Mouse (Mus musculus) limb, embryonic 14.5 days (tissue): ENCODE results near the gene Saa3. TPM values are rescaled to one million over a fixed set of nuclear protein-coding genes. Genes with fewer than 3 reads are reported as not detected.
A peak's percentile ranks its signal among the peaks of the same experiment; 100 is the strongest.
"Not testable (repeated sequence)": the region's sequence is repeated elsewhere in the genome, so short reads cannot be mapped to it uniquely, and the experiment has no call there.

Experiments
- ATAC-seq: fragments of 200-750 bp; cut with Nextera tagmentation; 2 replicates; pipeline ENCODE4 v1.8.0; 2017; ENCODE audit warnings: low read depth, moderate number of reproducible peaks, moderate TSS enrichment; ENCODE audit not compliant: low FRiP score
- DNase-seq: peaks from one replicate; pipeline ENCODE4 v3.0.0-alpha.2; 2015; ENCODE audit warnings: low spot score
- H3K27ac ChIP-seq: fragments of 300-500 bp; sonication (generic); replicated peaks from 2 replicates; pipeline ENCODE4 v1.5.1; 2014; ENCODE audit warnings: low read depth, mild to moderate bottlenecking, low read length, moderate library complexity, mixed read lengths
- H3K27me3 ChIP-seq: fragments of 300-500 bp; sonication (generic); 2 replicates; pipeline ENCODE4 v1.6.1; 2014; ENCODE audit warnings: low read length, mixed read lengths; ENCODE audit not compliant: control insufficient read depth, insufficient read depth
- H3K36me3 ChIP-seq: fragments of 300-500 bp; sonication (generic); 2 replicates; pipeline ENCODE4 v1.6.1; 2014; ENCODE audit warnings: mild to moderate bottlenecking, low read length, moderate library complexity, mixed read lengths; ENCODE audit not compliant: control insufficient read depth, insufficient read depth
- H3K4me1 ChIP-seq: fragments of 300-500 bp; sonication (generic); 2 replicates; pipeline ENCODE4 v1.6.1; 2014; ENCODE audit warnings: antibody characterized with exemption, low read length, mixed read lengths; ENCODE audit not compliant: control insufficient read depth, insufficient read depth
- H3K4me2 ChIP-seq: fragments of 300-500 bp; sonication (generic); replicated peaks from 2 replicates; pipeline ENCODE4 v1.6.1; 2014; ENCODE audit warnings: low read depth, mild to moderate bottlenecking, low read length, moderate library complexity; ENCODE audit not compliant: severe bottlenecking
- H3K4me3 ChIP-seq: fragments of 300-500 bp; sonication (generic); replicated peaks from 2 replicates; pipeline ENCODE4 v1.5.1; 2014; ENCODE audit warnings: low read length
- H3K9ac ChIP-seq: fragments of 300-500 bp; sonication (generic); 2 replicates; pipeline ENCODE4 v1.6.1; 2014; ENCODE audit warnings: mild to moderate bottlenecking, low read depth, low read length, moderate library complexity; ENCODE audit not compliant: severe bottlenecking
- H3K9me3 ChIP-seq: fragments of 300-500 bp; sonication (generic); 2 replicates; pipeline ENCODE4 v1.6.1; 2016; ENCODE audit warnings: low read length; ENCODE audit not compliant: control insufficient read depth
- POLR2A ChIP-seq: fragments of 200-500 bp; IDR thresholded peaks from 2 replicates; pipeline ENCODE4 v1.8.0; 2012; ENCODE audit warnings: inconsistent platforms, mild to moderate bottlenecking, moderate library complexity, borderline replicate concordance; ENCODE audit not compliant: insufficient read depth, insufficient read length; ENCODE audit errors: extremely low read depth
- WGBS: fragments of 180-500 bp; shearing (Covaris S2); extraction: QIAGEN DNeasy Blood & Tissue Kit; methylation state at CpG from one replicate; pipeline ENCODE4 v1.1.7; 2014; 5-methylcytosine and 5-hydroxymethylcytosine counted together
- polyA plus RNA-seq, 2 experiments: library from polyadenylated mRNA; depleted of rRNA in 1 of 2; stranded (reverse) in 1 of 2; unstranded in 1 of 2; fragments of >200 nt; fragmentation: Nextera tagmentation in 1 of 2; extraction: Ambion mirVana in 1 of 2; gene quantifications; 2 replicates each; pipeline versions ENCODE4 v1.2.1 to v1.2.3; 2012 to 2014

Gene Saa3
- polyA plus RNA-seq, 2 experiments, result 0.19 to 0.21 TPM

GRCm38 (mm10) chr7:46712250-46712649, 3.2 kb downstream of the Saa3 start:
- Histone ChIP-seq H3K4me2 (no peak overlapping the region), H3K4me1 (peaks cover 8% of the 10 kb centered on the region; the same call in 1 of the 2 replicates), H3K9me3 (no peaks in the 10 kb centered on the region), H3K27ac (no peak overlapping the region), H3K36me3 (peaks cover 8% of the 10 kb centered on the region; the same call in 1 of the 2 replicates), H3K27me3 (no peaks in the 10 kb centered on the region), H3K4me3 (no peak overlapping the region), H3K9ac (no peak overlapping the region)
- ATAC-seq (no peak), DNase-seq (no peak)
- no peak for TF ChIP-seq POLR2A
- 77% methylated on average over 6 of the region's 6 CpGs for WGBS

DNA sequence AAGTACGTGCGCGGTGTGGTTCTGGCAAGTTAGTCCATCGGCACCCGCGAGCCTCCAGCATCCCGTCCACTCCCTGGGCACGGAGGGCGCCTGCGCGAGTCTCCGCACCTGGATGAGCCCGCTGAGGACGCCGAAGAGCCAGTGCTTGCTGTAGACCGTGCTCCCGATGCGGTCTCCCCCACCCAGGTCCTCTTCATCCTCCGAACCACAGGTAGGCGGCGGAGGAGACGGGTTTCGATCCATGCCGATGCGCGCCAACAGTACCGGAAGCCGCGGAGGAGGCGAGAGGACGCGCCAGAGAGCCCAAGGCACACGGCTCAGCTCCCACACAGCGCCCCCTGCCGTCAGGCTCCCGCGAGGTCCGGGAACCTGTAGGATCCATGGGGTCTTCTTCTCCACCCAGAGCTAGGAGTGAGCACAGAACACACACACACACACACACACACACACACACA, 5.1 kb downstream of the Saa3 start, which contains the start of gene Saal1:
Saal1 (minus strand) TSS at position 291 of the 455 bp plus-strand sequence.
- under 1% methylated on average over 24 of the region's 38 CpGs for WGBS
- H3K27ac ChIP-seq, result peak within 1 kb of the TSS; percentile 86

GRCm38 (mm10) chr7:46700521-46701025, 14.9 kb downstream of the Saa3 start:
- DNase-seq, result no peak
- no peak for TF ChIP-seq POLR2A
- Histone ChIP-seq H3K9ac (no peak overlapping the region), H3K4me1 (no peaks in the 10 kb centered on the region), H3K27ac (no peak overlapping the region), H3K27me3 (no peaks in the 10 kb centered on the region), H3K9me3 (no peaks in the 10 kb centered on the region), H3K4me3 (no peak overlapping the region), H3K36me3 (peaks cover 85% of the 10 kb centered on the region), H3K4me2 (no peak overlapping the region)
- WGBS, result 97% methylated on average over 6 of the region's 6 CpGs
- ATAC-seq, result no peak

More for the DNA sequence above, 5.1 kb downstream of the Saa3 start, which contains the start of gene Saal1:
- DNase-seq, result peak; percentile 91
- peak within 1 kb of the TSS; percentile 79 for H3K4me3 ChIP-seq
- peak; percentile 44; the same call in 1 of the 2 replicates for TF ChIP-seq POLR2A
- H3K27me3 ChIP-seq, result no peaks in the 10 kb centered on the region
- peak; percentile 98 for ATAC-seq
- H3K9ac ChIP-seq, result peak within 1 kb of the TSS; percentile 84
- no peaks in the 10 kb centered on the region for H3K9me3 ChIP-seq
- peaks cover 19% of the 10 kb centered on the region for H3K36me3 ChIP-seq
- peak within 1 kb of the TSS; percentile 51 for H3K4me2 ChIP-seq
- H3K4me1 ChIP-seq, result peaks cover 8% of the 10 kb centered on the region; the same call in 1 of the 2 replicates

GRCm38 (mm10) chr7:46696754-46697153, 18.7 kb downstream of the Saa3 start:
- H3K4me3 ChIP-seq, result no peak overlapping the region
- no peak for TF ChIP-seq POLR2A
- H3K9me3 ChIP-seq, result no peaks in the 10 kb centered on the region
- no peak for DNase-seq
- WGBS, result 89% methylated on average over 1 of the region's 1 CpGs
- no peaks in the 10 kb centered on the region for H3K27me3 ChIP-seq
- no peak overlapping the region for H3K9ac ChIP-seq
- peaks cover 67% of the 10 kb centered on the region for H3K36me3 ChIP-seq
- no peaks in the 10 kb centered on the region for H3K4me1 ChIP-seq
- no peak overlapping the region for H3K4me2 ChIP-seq
- no peak for ATAC-seq
- no peak overlapping the region for H3K27ac ChIP-seq

GRCm38 (mm10) chr7:46686827-46687226, 28.7 kb downstream of the Saa3 start:
- WGBS, result 88% methylated on average over 5 of the region's 5 CpGs
- H3K9me3 ChIP-seq, result no peaks in the 10 kb centered on the region
- TF ChIP-seq POLR2A, result no peak
- DNase-seq (no peak), ATAC-seq (no peak)
- H3K4me1 ChIP-seq, result no peaks in the 10 kb centered on the region
- peaks cover 42% of the 10 kb centered on the region for H3K36me3 ChIP-seq
- no peak overlapping the region for H3K9ac ChIP-seq
- no peak overlapping the region for H3K27ac ChIP-seq
- H3K4me3 ChIP-seq, result no peak overlapping the region
- H3K4me2 ChIP-seq, result no peak overlapping the region
- H3K27me3 ChIP-seq, result no peaks in the 10 kb centered on the region

GRCm38 (mm10) chr7:46680732-46681131, 34.8 kb downstream of the Saa3 start:
- Histone ChIP-seq H3K4me2 (no peak overlapping the region), H3K27me3 (no peaks in the 10 kb centered on the region), H3K9ac (no peak overlapping the region), H3K36me3 (no peaks in the 10 kb centered on the region), H3K4me3 (no peak overlapping the region), H3K9me3 (no peaks in the 10 kb centered on the region), H3K27ac (no peak overlapping the region), H3K4me1 (no peaks in the 10 kb centered on the region)
- DNase-seq, result no peak
- no peak for TF ChIP-seq POLR2A
- no peak for ATAC-seq

DNA sequence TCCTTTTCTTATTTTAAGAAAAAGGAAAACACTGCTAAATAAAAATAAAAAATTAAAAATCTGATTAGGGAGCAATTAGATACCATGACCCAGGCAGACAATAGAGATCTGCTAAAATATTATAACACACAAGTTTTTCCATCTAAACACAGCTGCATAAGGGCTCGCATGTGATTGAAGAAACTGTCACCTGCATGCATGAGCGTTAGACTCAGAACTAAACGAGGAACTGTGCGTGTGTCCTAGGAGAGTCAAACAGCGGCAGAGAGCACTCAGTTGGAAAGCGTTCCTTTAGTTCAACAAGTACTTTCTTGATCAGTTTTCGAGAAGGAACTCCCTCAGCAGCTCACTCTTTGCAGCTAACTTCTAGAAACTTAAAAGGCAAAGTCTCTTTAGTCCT, 36.5 kb downstream of the Saa3 start:
- not testable (repeated sequence) for H3K27ac ChIP-seq, H3K9me3 ChIP-seq, H3K4me2 ChIP-seq, H3K36me3 ChIP-seq, H3K4me1 ChIP-seq, H3K4me3 ChIP-seq, DNase-seq, H3K9ac ChIP-seq, H3K27me3 ChIP-seq, ATAC-seq
- WGBS, result 80% methylated on average over 7 of the region's 7 CpGs
